Mouse (Mus musculus) c-Kit-positive CD71-positive TER-119-positive erythroid progenitor cells, embryonic 14.5 days (primary cell): ENCODE measurements around the gene Sema5b.
"Not testable (repeated sequence)": the region's sequence is repeated elsewhere in the genome, so short reads cannot be mapped to it uniquely, and the experiment has no call there.

Experiments used
- DNase-seq: peaks from one replicate; pipeline ENCODE4 v3.0.0-alpha.2; 2013; ENCODE audit warnings: low spot score

The Sema5b gene

DNA sequence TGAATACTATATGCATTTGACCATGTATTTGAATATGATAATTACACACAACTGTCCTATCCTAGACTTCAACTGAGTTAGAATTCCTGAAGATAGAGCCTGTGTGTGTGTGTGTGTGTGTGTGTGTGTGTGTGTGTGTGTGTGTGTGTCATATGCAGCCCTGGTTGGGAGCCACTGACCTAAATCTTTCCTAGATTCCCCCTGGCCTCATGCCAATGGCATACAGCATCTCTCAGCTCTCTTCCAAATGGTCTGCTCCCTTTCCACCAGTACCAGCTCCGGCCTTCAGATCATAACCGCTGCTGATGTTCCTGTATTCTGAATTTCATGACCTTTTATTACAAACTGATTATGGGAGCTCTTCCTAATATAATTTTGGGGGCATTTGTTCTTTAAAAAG, 8.4 kb downstream of the Sema5b start:
- no peak for DNase-seq

- no peak for DNase-seq
Measured at GRCm38 (mm10) chr16:35555596-35556482, 14.9 kb downstream of the Sema5b start.

DNA sequence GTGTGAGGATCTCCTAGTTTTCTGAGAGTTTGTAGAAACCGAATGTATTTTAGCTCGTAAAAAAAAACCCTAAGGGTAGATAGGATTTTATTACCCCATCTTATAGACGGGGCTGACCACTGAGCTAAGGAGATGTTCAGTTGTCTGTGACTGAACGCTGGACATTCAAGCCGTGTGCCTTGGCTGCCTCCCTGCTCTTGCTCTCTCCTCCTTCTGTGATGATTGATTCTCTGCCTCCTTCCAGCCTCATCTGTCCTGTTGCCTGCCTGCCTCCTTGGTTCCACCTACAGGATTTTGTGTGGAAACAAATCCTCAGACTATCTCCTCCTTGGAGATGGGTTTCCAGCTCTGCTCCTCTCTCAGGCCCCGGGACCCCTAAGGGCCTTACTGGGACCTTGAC, 16.1 kb downstream of the Sema5b start:
- DNase-seq, result no peak

DNA sequence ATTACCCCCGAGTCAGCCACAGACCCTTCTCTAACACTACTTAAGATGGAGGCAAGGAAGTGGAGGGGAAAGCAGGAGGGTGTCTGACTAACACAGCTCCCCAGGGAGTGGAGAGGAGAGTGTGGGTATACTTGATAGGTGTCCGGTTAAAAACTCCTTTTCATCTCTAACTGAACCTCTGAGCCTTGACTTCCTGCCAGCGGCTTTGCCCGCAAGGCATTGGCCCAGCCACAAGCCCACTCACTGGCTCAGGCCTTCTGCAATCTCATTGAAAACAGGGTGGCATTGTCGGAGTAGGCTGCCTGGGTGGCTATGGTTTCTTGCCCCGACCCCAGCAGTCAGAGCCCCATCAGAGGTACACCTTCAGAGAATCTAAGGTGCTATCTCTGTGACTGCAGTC, 20.6 kb downstream of the Sema5b start:
- no peak for DNase-seq

GRCm38 (mm10) chr16:35564246-35564905, 23.4 kb downstream of the Sema5b start:
- DNase-seq, result no peak

DNA sequence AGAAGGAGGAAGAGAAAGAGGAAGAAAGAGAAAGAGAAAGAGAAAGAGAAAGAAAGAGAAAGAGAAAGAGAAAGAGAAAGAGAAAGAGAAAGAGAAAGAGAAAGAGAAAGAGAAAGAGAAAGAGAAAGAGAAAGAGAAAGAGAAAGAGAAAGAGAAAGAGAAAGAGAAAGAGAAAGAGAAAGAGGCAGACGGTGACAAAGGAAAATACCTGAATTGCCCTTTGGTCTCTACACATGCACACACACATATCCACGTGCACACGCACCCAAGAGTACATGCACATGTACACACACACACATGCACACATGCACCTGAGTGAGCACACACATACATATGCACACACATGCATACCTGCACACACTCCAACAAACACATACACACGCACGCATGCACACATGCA, 24.7 kb downstream of the Sema5b start:
- not testable (repeated sequence) for DNase-seq

DNA sequence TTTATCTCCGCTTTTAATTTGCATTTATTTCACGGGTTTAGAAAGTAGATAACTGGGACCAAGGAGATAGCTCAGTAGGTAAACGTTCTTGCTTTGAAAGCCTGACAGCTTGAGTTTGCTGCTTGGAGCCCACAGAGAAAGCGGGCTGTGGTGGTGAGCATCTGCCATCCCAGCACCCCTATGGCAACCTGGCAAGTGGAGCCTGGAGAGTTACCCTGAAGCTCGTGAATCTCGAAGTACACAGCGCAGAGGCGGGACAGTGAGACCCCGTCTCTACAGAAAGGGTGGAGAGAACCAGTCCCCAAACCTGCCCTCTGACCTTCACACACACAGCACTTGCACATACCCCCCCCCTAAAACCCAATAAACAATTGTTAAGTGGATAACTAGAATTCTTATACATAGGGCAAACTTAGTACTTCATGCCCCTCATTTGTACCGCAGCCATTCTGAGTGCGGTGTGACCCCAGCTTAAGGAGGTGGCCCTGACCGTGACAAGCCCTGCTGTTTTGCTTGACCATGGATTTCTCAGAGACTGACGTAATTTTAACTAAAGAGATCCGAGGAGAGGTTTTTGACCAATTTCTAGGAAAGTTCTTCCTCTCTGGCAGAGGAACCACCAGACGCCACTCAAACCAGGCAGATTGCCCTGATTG, 27.4 kb downstream of the Sema5b start:
- DNase-seq, result no peak

- no peak for DNase-seq
Measured at GRCm38 (mm10) chr16:35569347-35569746, 28.4 kb downstream of the Sema5b start.

- no peak for DNase-seq
Measured at GRCm38 (mm10) chr16:35569758-35570157, 28.8 kb downstream of the Sema5b start.

DNA sequence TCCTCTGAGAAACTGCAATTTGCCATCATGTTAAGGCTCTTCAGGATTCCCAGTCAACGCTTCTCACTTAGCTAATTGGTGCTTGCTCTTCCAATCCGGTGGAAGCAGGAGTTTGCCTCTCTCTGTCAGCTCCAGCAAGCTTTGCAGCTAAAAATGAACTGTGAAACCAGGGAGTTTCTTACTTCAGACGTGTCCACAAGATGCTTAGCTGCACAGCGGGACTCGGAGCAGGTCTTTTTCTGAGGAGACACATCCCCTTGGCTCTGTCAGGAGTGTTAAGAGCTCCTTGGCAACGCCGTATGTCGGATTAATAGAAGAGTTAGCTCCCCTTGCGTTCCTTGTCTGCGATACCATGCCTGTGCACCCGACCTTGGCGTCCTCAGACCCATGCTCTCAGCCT, 29.7 kb downstream of the Sema5b start:
- DNase-seq, result no peak

GRCm38 (mm10) chr16:35573586-35573985, 32.6 kb downstream of the Sema5b start:
- no peak for DNase-seq

DNA sequence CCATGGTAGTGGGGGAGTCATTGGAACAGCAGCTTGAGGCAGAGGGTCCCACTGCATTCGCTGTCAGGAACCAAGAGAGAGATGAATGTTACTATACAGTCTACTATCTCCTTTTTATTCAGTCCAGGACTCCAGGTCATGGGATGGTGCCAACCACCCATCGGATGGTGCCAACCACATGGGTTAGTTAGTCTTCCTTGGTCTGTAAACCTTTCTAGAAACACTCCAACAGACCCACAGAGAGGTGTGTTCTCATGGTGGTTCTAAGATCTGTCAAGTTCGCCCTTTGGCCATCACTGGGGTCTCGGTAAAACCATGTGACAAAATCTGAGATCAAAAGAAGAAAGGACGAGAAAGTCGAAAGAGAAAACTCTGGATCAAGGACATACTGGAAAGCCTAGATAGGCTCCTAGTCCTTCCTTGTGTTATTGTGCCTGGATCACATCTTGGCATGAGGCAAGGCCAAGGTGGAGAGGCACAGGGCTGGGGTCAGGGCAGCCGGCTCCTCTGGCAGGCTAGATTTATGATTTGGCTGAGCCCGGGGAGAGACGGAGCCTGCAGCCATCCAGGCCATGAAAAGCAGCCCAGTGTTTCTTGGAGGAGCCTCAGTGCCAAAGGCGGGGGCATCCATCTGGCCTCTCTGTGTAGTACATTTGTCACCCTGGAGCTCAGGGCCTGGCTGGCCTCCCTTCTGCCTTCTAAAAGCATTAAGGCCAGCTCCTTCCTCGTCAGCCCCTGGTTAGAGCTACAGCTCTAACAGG, 36.4 kb downstream of the Sema5b start:
- DNase-seq, result no peak

DNA sequence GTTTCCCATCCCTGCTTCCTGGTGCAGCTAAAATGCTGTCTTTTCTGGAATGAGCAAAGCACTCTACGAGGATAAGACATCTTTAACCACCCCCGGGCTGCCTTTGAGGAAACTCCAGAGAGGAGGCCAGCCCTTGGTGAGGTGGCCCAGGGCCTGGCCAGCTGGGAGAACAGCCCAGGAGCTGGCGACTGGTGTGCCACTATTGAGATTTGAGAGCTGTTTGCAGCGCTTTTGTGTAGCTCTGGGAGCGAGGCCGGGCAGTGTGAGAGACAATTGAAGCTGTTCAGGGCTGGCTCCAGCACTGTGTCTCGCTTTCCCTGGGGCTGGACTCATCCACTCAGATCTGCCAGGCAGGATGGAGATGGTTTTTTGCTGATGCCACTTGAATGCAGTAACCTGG, 40.4 kb downstream of the Sema5b start:
- no peak for DNase-seq

DNA sequence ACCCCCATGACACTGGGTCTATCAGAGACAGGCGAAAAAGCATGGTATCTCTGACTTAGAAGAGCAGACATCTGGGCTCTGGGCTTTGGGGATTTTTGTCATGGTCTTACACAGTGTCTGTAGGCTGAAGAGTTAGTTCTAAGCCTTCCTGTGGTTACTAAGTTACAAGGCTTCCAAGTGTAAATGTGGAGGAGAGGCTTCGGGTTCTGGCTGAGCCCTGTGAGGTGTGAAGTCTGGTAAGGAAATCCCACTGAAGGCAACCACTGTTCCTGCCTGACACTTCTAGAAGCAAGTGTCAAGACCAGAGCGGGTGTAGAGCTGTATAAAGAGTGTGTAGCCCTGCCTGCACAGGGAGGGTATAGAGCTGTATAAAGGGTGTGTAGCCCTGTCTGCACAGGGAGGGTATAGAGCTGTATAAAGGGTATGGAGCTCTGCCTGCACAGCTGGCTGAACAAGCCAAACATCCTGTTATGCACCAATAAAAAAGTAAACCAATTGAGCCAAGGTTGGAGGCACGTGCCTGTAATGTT, 42.7 kb downstream of the Sema5b start:
- DNase-seq, result no peak

- no peak for DNase-seq
Measured at GRCm38 (mm10) chr16:35585126-35585694, 44.3 kb downstream of the Sema5b start.

DNA sequence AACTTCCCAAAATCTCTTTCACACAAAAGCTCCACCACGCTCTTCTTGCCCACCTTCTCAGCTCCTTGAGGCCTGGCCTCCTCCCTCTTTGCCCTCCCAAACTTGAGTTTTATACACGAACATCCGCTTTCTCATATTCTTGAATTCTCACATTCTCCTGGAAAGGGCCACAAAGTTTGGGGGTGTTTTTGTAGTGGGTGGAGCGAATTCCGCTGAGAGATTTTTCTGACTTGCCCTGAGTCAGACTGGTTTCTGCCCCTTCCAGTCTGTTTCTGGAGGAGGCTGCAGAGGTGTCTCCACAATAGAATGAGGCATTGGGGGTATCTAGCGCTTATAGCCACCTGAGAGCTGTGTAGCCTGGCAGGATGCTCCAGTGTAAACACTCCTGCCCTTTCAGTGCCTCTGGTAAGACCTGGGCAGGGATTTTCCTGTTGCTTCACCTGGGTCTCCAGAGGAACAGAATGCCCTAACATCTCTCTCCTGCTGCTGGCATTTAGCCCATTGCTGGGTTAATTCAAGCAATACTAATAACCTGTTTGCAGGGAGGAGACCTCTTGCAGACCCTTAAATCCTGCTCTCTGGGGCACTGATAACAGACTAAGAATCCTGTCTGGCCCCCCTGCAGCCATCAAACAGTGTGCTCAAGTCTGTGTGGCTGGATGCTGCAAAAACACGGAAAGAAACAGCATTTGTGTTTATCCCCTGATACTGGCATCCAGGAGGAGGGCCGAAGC, 46.3 kb downstream of the Sema5b start:
- no peak for DNase-seq

GRCm38 (mm10) chr16:35587866-35588465, 47.0 kb downstream of the Sema5b start:
- no peak for DNase-seq

DNA sequence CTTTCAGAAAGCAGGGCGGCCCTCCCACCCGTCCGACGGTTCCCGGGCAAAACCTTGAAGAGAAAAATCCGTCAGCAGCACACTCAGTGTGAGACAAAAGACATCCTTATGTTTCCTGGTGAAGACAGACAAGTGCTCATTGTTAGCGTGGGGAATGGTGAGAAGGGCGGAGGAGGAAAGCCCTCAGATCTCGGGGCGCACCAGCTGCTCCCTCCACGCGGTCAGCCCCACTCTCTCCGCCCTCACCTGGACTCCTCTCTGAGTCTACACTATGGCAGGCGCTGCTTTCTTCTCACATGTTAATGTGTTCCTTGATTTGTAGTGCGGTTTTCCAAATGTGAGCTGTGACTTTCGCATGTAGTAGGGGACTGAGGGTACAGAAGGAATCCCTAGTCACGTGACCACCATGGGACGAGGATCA, 47.8 kb downstream of the Sema5b start:
- no peak for DNase-seq

- no peak for DNase-seq
Measured at GRCm38 (mm10) chr16:35591756-35592155, 50.8 kb downstream of the Sema5b start.

DNA sequence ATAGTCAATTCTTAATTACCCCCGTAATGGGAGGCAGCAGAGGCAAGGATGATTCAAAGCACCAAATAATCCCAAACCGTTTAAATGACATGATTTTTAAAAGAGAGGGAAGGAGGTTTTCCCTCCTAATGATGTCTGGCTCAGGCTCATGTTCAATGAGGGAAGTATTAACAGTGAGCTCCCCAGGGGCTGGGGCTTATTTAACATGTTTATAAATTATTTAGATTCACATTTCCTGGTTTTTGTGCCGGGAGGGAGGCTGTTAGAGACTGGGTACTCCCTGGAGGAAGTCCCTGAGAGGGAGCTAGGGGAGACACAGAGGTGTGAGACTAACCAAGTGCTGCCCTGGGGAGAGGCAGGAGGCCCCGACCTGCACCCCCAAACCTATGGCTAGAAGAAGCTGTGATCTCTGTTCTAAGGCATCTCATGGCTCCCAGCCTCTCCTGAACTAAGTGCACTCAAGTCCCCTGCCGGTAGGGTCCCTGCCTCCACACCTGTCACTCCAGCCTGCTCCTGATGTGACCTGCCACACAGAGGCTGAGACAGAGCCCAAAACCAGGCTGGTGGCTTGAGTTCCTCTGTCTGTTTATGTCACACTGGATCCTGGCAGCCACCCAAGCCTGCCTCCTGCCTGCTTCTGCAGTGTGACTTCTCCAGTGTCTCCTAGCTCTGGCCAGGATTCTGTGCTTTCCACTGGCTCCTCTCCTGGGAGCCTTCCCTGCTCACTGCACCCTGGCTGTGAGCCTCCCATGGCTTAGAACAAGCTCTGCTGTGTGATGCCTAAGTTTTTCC, 51.5 kb downstream of the Sema5b start:
- no peak for DNase-seq
